Mouse (Mus musculus) cortical plate, adult 2 months (tissue): Measurements from ENCODE around the gene Atoh8.

Experiments used
- CTCF ChIP-seq: fragments of 200-500 bp; IDR thresholded peaks from 2 replicates; pipeline ENCODE4 v1.5.1; 2011; ENCODE audit warnings: mild to moderate bottlenecking, control low read depth, low read length; ENCODE audit not compliant: insufficient read depth; ENCODE audit errors: extremely low read depth
- POLR2A ChIP-seq: fragments of 200-500 bp; IDR thresholded peaks from 2 replicates; pipeline ENCODE4 v1.6.1; 2011; ENCODE audit warnings: mild to moderate bottlenecking, low read length, control low read depth; ENCODE audit not compliant: insufficient read depth; ENCODE audit errors: extremely low read depth

DNA sequence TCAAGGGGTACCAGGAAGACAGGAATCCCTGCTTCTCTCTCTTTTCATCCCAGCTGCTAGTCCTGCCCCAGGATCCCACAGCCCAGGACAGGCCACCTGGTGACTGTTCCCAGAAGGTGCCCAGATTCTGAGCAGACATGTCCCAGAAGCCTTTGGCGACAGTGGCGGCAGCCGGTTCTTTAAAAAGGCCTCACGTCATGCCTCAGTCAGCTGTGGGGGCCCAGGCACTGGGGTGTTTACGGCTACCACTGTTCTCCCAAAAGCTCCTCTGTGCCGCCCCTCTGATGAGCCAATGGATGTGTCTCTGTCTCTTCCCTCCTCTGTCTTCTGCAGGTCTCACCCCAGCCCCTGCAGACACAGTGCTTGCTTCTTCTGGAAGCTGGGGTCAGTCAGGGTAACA, 19.8 kb downstream of the Atoh8 start:
- TF ChIP-seq CTCF (no peak), POLR2A (no peak)
